Mouse (Mus musculus): ENCODE measurements at regions not wholly inside any gene's neighbourhood (a gene's known extent, or its start where the extent isn't known, plus 50 kb on each side); places are given as distances from the start of the nearest gene placed in this dataset.

- H3K27me3 ChIP-seq (replicated peaks): no peaks in the 10 kb centered on the region
- no peaks in the 10 kb centered on the region for H3K36me3 ChIP-seq (replicated peaks; ENCODE audit: low read length)
- TF ChIP-seq FLI1 (IDR thresholded peaks at IDR 0.05; ENCODE audit: low read length): no peak
- no peak for TF ChIP-seq GATA1 (IDR thresholded peaks at IDR 0.05; ENCODE audit: borderline replicate concordance, low read length)
- H3K4me1 ChIP-seq: no peaks in the 10 kb centered on the region
- H3K4me3 ChIP-seq (replicated peaks): no peak overlapping the region
- H3K9me3 ChIP-seq: peaks cover 80% of the 10 kb centered on the region
These were observed 622.5 kb downstream of the Vrk1 start for GRCm38 (mm10) chr12:106632566-106632965.

- H3K9me3 ChIP-seq: peaks cover 76% of the 10 kb centered on the region
- TF ChIP-seq GATA1 (IDR thresholded peaks at IDR 0.05; ENCODE audit: borderline replicate concordance, low read length) (no peak), FLI1 (IDR thresholded peaks at IDR 0.05; ENCODE audit: low read length) (no peak)
- H3K4me1 ChIP-seq: no peaks in the 10 kb centered on the region
- H3K4me3 ChIP-seq (replicated peaks): no peak overlapping the region
- no peaks in the 10 kb centered on the region for H3K36me3 ChIP-seq (replicated peaks; ENCODE audit: low read length)
- no peaks in the 10 kb centered on the region for H3K27me3 ChIP-seq (replicated peaks)
These were observed 623.1 kb downstream of the Vrk1 start for GRCm38 (mm10) chr12:106633096-106633495.

- H3K4me1 ChIP-seq: no peaks in the 10 kb centered on the region
- TF ChIP-seq FLI1 (IDR thresholded peaks at IDR 0.05; ENCODE audit: low read length) (no peak), GATA1 (IDR thresholded peaks at IDR 0.05; ENCODE audit: borderline replicate concordance, low read length) (no peak)
- H3K27me3 ChIP-seq (replicated peaks): no peaks in the 10 kb centered on the region
- no peaks in the 10 kb centered on the region for H3K36me3 ChIP-seq (replicated peaks; ENCODE audit: low read length)
- H3K4me3 ChIP-seq (replicated peaks): peak overlapping the region; percentile 26
- peaks cover 69% of the 10 kb centered on the region for H3K9me3 ChIP-seq
These were observed 648.3 kb downstream of the Vrk1 start for GRCm38 (mm10) chr12:106658317-106658716.

- no peak overlapping the region for H3K4me3 ChIP-seq (replicated peaks)
- H3K27me3 ChIP-seq (replicated peaks): no peaks in the 10 kb centered on the region
- H3K36me3 ChIP-seq (replicated peaks; ENCODE audit: low read length): no peaks in the 10 kb centered on the region
- peaks cover 62% of the 10 kb centered on the region for H3K9me3 ChIP-seq
- TF ChIP-seq FLI1 (IDR thresholded peaks at IDR 0.05; ENCODE audit: low read length) (no peak), GATA1 (IDR thresholded peaks at IDR 0.05; ENCODE audit: borderline replicate concordance, low read length) (no peak)
- H3K4me1 ChIP-seq: no peaks in the 10 kb centered on the region
These were observed 663.3 kb downstream of the Vrk1 start for GRCm38 (mm10) chr12:106673232-106673766.

GRCm38 (mm10) chr12:106674741-106675140 is 664.7 kb downstream of the Vrk1 start:
- no peaks in the 10 kb centered on the region for H3K27me3 ChIP-seq (replicated peaks)
- no peak for TF ChIP-seq GATA1 (IDR thresholded peaks at IDR 0.05; ENCODE audit: borderline replicate concordance, low read length)
- TF ChIP-seq FLI1 (IDR thresholded peaks at IDR 0.05; ENCODE audit: low read length): no peak
- no peak overlapping the region for H3K4me3 ChIP-seq (replicated peaks)
- H3K36me3 ChIP-seq (replicated peaks; ENCODE audit: low read length): no peaks in the 10 kb centered on the region
- H3K4me1 ChIP-seq: no peaks in the 10 kb centered on the region
- peaks cover 61% of the 10 kb centered on the region for H3K9me3 ChIP-seq

- H3K36me3 ChIP-seq (replicated peaks; ENCODE audit: low read length): no peaks in the 10 kb centered on the region
- no peaks in the 10 kb centered on the region for H3K27me3 ChIP-seq (replicated peaks)
- no peak overlapping the region for H3K4me3 ChIP-seq (replicated peaks)
- H3K9me3 ChIP-seq: peaks cover 59% of the 10 kb centered on the region
- no peaks in the 10 kb centered on the region for H3K4me1 ChIP-seq
- no peak for TF ChIP-seq GATA1 (IDR thresholded peaks at IDR 0.05; ENCODE audit: borderline replicate concordance, low read length)
- TF ChIP-seq FLI1 (IDR thresholded peaks at IDR 0.05; ENCODE audit: low read length): no peak
These were observed 666.1 kb downstream of the Vrk1 start for GRCm38 (mm10) chr12:106676136-106676535.

- TF ChIP-seq FLI1 (IDR thresholded peaks at IDR 0.05; ENCODE audit: low read length) (no peak), GATA1 (IDR thresholded peaks at IDR 0.05; ENCODE audit: borderline replicate concordance, low read length) (no peak)
- Histone ChIP-seq H3K4me3 (replicated peaks) (no peak overlapping the region), H3K9me3 (peaks cover 60% of the 10 kb centered on the region), H3K27me3 (replicated peaks) (no peaks in the 10 kb centered on the region), H3K36me3 (replicated peaks; ENCODE audit: low read length) (no peaks in the 10 kb centered on the region), H3K4me1 (no peaks in the 10 kb centered on the region)
These were observed 666.5 kb downstream of the Vrk1 start for GRCm38 (mm10) chr12:106676566-106676965.

GRCm38 (mm10) chr12:106685986-106686385 is 676.0 kb downstream of the Vrk1 start:
- Histone ChIP-seq H3K36me3 (replicated peaks; ENCODE audit: low read length) (no peaks in the 10 kb centered on the region), H3K27me3 (replicated peaks) (no peaks in the 10 kb centered on the region), H3K4me1 (no peaks in the 10 kb centered on the region), H3K9me3 (peaks cover 51% of the 10 kb centered on the region), H3K4me3 (replicated peaks) (no peak overlapping the region)
- TF ChIP-seq GATA1 (IDR thresholded peaks at IDR 0.05; ENCODE audit: borderline replicate concordance, low read length) (no peak), FLI1 (IDR thresholded peaks at IDR 0.05; ENCODE audit: low read length) (no peak)

- Histone ChIP-seq H3K4me3 (replicated peaks) (no peak overlapping the region), H3K27me3 (replicated peaks) (no peaks in the 10 kb centered on the region), H3K9me3 (peaks cover 58% of the 10 kb centered on the region), H3K36me3 (replicated peaks; ENCODE audit: low read length) (no peaks in the 10 kb centered on the region), H3K4me1 (no peaks in the 10 kb centered on the region)
- TF ChIP-seq GATA1 (IDR thresholded peaks at IDR 0.05; ENCODE audit: borderline replicate concordance, low read length) (no peak), FLI1 (IDR thresholded peaks at IDR 0.05; ENCODE audit: low read length) (no peak)
These were observed 677.7 kb downstream of the Vrk1 start for GRCm38 (mm10) chr12:106687751-106688150.

GRCm38 (mm10) chr12:106688156-106688740 is 678.2 kb downstream of the Vrk1 start:
- H3K27me3 ChIP-seq (replicated peaks): no peaks in the 10 kb centered on the region
- TF ChIP-seq FLI1 (IDR thresholded peaks at IDR 0.05; ENCODE audit: low read length) (no peak), GATA1 (IDR thresholded peaks at IDR 0.05; ENCODE audit: borderline replicate concordance, low read length) (no peak)
- H3K9me3 ChIP-seq: peaks cover 58% of the 10 kb centered on the region
- peak overlapping the region; percentile 59 for H3K4me3 ChIP-seq (replicated peaks)
- no peaks in the 10 kb centered on the region for H3K36me3 ChIP-seq (replicated peaks; ENCODE audit: low read length)
- no peaks in the 10 kb centered on the region for H3K4me1 ChIP-seq
